Mouse (Mus musculus): ENCODE measurements at regions not wholly inside any gene's neighbourhood (a gene's known extent, or its start where the extent isn't known, plus 50 kb on each side); places are given as distances from the start of the nearest gene placed in this dataset.
"Not testable (repeated sequence)": the region's sequence is repeated elsewhere in the genome, so short reads cannot be mapped to it uniquely, and the experiment has no call there.

- not testable (repeated sequence) for DNase-seq (ENCODE audit: low spot score in 2 of 2)
These were observed 313.5 kb upstream of the Nectin3 start for GRCm38 (mm10) chr16:46811835-46812234.

DNA sequence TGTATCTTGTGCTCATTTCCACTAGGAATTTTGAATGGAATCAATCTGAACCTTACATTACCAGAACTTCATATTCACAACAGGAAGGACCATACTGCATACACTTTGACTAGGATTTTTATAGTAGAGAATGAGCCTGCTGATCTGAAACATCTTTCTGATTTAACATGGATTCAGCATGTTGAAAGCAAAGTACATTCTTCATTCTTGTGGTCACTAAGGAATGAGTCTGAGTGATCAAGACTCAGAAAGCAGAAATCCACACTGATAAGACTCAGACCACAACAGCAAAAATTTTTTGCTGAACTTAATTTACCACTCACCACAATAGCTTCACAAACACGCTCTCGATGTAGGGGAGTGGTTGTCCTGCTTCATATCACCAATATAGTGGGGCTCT lies 309.2 kb upstream of the Nectin3 start:
- DNase-seq (ENCODE audit: low spot score in 2 of 2) = no peak

DNA sequence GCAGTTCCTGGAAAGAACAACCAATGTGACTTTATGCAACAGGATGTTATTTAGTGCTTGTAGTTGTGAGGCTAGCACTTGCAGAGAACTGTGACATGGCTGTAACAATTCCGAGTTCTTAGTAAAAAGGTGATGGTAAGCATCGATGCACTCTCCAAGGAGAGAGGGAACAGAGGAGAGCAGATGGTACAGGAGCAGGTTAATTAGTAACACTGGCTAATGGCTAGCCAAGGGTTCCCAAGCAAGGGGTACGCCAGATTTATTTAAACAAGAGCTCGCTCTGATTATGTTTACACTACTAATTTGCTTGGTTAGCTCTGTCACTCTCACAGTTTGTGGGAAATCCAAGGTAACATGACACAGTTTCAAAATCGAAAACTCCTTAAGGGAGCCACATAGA lies 278.0 kb upstream of the Nectin3 start:
- DNase-seq (ENCODE audit: low spot score in 2 of 2) = no peak

DNA sequence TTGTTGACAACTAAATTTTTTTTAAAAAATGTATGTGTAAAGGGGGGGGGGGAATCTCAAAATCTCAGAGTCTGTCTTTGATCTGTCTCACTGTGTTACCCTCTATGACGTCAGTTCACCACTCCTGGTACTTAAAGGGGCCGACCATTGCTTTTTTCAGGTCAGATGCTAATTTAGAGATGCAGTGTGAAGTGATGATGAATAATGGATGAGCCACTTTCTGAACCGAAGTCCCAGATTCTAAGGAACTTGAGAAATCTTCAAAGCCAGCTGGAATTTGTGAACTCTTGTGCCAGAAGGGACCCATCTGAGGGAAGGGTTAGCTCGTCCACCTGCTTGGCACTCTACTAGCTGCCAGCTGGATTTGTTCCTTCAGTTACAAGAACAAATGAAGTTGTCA lies 271.1 kb upstream of the Nectin3 start:
- DNase-seq (ENCODE audit: low spot score in 2 of 2) = no peak

DNA sequence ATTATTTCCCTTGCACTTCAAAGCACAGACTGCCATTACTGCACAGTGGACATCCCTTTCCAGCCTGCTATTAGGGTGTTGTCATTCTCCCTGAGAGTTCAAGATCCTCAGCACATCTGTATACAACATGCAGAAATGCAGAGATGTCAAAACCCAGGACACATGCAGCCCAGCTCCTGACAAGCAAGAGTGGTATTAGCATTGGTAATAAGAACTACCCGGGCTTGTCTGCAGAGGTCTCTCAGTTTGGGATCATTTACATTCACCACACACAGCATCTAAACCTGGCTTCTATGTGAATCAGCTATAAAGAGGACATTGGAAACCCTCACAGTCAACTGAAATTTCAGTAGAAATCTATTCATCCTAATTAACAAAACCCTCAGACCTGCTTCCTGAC lies 270.1 kb upstream of the Nectin3 start:
- DNase-seq (ENCODE audit: low spot score in 2 of 2) = no peak

GRCm38 (mm10) chr16:46735140-46735539 lies 236.8 kb upstream of the Nectin3 start:
- no peak for DNase-seq (ENCODE audit: low spot score in 2 of 2)

DNA sequence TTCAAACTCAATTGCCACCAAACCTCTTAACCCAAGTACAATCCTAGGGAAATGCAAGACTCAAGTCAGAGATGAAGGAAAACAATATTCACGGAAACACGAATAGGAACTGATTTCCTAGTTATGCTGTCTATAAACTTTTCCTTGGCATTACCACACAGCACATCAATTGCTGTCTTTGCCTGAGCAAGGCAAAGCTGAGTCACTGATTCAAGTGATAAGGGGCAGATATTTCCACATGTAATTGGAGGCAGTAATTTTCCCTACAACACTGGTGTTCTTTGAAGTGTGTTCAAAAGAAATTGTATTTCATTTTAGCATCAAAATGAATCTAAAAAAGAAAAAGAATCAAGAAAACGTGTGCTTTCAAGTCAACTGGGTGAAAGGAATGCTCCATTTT lies 230.1 kb upstream of the Nectin3 start:
- no peak for DNase-seq (ENCODE audit: low spot score in 2 of 2)

GRCm38 (mm10) chr16:46723660-46724059 lies 225.3 kb upstream of the Nectin3 start:
- no peak for DNase-seq (ENCODE audit: low spot score in 2 of 2)

DNA sequence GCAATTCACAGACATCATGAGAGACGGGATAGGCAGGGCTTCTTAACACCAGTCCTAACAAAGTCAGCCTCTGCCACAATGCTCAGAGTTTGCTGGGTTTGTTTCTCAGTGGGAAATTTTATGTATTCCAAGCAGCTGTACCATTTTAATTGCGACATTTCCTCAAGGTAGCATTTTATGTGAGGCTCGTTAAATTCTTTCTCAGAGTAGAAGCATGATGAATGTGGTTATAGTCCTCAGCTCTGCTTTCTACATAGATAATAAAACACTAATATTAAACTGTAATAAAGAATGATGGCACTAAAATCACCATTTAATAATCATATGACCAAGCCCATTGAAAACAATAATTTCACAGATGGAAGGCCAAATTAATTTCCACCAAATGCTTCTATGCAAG lies 181.5 kb upstream of the Nectin3 start:
- no peak for DNase-seq (ENCODE audit: low spot score in 2 of 2)

GRCm38 (mm10) chr16:46669590-46669989 lies 171.3 kb upstream of the Nectin3 start:
- no peak for DNase-seq (ENCODE audit: low spot score in 2 of 2)

GRCm38 (mm10) chr16:46665566-46665965 lies 167.2 kb upstream of the Nectin3 start:
- DNase-seq (ENCODE audit: low spot score in 2 of 2) = no peak

DNA sequence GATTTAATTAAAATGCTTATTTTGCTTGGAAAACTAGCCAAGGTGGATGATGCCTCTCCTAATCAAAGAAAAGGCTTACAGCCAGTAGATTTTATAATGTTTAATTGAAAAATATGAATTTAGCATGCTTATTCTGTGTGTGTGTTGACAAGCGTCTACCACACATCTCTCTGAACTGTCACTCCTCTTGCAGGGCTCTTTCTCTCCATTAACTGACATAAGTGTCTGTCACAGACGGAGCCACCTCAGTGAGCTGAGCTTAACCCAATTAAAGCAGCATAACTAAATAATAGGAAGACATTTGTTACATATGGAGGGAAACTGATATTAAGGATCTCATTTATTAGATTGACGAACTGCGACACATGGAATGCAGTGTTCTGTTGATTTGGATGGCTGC lies 164.7 kb upstream of the Nectin3 start:
- no peak for DNase-seq (ENCODE audit: low spot score in 2 of 2)

DNA sequence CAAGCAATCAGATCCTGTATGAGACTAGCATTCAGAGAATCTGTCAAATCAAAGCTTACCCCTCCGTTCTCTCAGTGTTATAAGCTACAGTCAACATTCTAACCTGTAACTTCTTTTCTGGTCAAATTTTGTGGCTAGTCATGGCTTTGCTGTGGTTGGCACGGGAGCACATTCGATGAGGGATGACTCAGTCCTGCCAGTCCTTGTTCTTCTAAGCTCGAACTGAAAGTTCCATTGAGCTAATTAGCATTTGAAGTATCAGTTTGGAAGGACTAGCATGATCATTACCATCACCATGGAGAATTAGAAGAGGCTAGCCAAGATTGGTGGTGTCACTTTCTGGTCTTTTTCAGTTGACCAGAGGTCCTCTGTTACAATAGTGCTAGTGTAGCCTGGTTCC lies 156.7 kb upstream of the Nectin3 start:
- no peak for DNase-seq (ENCODE audit: low spot score in 2 of 2)

DNA sequence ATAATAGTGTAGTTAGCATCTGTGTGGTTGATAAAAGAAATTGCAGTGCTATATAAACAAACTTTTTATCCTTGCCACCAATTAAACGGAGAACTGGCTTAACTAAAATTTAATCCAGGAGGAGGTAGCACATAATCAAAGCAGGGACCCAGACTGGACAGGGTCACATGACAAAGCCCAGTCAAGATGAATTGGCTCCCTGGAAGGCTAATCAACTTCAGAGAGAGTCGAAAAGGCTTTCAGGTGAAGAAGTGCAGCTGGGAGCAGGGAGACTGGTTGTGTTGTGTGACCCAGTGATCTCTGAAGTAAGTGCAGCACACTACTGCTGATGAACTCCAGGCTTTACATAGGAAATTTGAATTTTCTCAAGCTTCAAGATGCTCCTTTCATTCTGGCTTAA lies 127.5 kb upstream of the Nectin3 start:
- no peak for DNase-seq (ENCODE audit: low spot score in 2 of 2)

GRCm38 (mm10) chr16:46623246-46623645 lies 124.9 kb upstream of the Nectin3 start:
- no peak for DNase-seq (ENCODE audit: low spot score in 2 of 2)

DNA sequence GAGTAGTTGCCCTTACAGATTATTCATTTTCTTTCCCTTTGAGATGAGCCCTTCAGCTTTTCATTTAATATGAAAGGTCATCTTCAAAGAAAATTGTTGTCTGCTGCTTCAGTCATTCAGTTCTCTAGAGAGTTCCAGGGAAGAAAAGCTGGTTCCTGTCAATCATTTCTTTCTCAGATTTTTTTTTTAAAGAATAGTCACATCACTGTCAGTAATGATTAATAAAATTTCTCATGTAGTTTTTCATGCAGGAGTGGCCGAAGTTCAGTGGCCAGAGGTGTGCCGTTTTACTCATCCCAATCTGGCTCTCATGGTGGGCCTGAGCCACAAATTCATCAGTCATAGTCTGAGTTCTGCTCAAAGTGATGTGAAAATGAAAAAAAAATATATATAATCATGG lies 121.5 kb upstream of the Nectin3 start:
- no peak for DNase-seq (ENCODE audit: low spot score in 2 of 2)

DNA sequence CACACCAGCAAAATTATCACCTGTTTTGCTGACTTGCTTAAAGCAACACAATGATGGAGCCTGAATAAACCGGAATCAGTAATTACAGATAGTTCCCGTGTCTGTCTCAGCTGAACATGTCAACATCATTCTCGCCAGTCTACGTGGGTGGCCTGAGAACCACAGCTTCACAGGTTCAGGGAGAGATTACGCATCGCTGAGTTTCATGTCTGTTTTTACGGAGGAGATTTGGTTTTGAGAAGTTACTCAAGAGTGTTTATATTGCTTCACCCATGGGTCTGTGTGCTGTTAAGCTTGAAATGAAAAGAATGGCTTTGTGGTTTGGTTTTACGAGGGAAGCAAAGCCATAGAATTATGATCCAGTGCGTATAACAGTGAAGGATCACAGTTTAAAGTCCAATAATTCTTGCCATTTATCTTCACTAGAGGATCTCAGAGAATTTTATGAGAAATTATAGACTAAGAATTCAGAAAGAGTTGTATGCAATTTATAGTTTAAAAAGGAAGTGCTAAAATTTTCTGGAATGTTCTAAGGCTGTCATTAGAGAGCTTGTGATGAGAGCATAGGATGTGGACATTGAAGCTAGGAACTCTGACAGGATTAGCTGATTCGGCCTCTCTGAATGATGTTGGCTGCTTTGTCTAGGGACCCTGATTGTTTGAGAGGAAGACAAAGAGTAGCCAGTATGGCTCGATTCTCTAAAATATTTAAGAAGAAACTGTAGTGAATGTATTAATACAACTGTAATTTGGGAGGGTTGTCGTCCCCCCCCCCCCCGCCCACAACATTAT lies 119.4 kb upstream of the Nectin3 start:
- DNase-seq (ENCODE audit: low spot score in 2 of 2) = no peak

- DNase-seq (ENCODE audit: low spot score in 2 of 2) = no peak
These were observed 118.3 kb upstream of the Nectin3 start for GRCm38 (mm10) chr16:46616606-46617005.

DNA sequence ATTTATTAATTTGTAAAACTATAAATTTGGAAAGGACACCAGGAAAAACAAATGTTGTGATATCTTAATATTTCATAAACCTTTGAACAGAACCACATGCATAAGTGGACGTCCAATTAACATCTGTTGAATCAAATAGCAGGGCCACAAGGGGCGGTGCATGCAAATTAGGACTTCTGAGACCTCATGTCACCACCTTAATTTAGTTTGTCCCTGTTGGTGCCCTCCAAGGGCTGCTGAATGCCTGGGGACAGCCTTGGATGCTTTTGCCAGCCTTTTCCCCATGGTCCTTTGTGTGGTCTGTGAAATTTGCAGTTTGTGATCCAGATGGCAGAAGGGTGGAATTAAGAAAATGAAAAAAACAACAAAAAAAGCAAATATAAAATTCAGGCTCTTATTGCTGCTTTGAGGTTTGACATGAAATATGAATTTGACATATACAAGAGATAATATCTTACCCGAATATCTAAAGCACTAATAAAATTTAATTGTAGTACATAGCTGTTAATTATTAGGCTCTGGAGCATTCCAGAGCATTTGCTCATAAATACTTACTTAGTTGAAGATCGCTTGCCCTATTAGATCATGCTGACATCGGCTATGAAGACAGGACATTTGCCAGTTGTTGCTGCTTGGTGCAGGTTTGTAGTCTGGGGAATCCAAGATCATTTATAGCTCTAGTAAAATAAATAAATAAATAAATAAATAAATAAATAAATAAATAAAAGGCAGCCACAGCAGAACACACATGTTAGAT lies 114.9 kb upstream of the Nectin3 start:
- DNase-seq (ENCODE audit: low spot score in 2 of 2) = no peak

GRCm38 (mm10) chr16:46605879-46606203 lies 107.5 kb upstream of the Nectin3 start:
- no peak for DNase-seq (ENCODE audit: low spot score in 2 of 2)

GRCm38 (mm10) chr16:46605001-46605878 lies 106.9 kb upstream of the Nectin3 start:
- DNase-seq (ENCODE audit: low spot score in 2 of 2) = no peak

GRCm38 (mm10) chr16:46592618-46593253 lies 94.4 kb upstream of the Nectin3 start:
- DNase-seq (ENCODE audit: low spot score in 2 of 2) = no peak
